Mouse (Mus musculus) intestine, embryonic 16.5 days (tissue): ENCODE results near the gene Aox2. TPM values are rescaled to one million over a fixed set of nuclear protein-coding genes. Genes with fewer than 3 reads are reported as not detected.

Experiments used
- ATAC-seq: fragments of 200-750 bp; cut with Nextera tagmentation; 2 replicates; pipeline ENCODE4 v1.8.0; 2017; ENCODE audit warnings: moderate TSS enrichment, moderate library complexity
- H3K27ac ChIP-seq: fragments of 300-500 bp; sonication (generic); 2 replicates; pipeline ENCODE4 v1.5.1; 2014; ENCODE audit warnings: mild to moderate bottlenecking, low read length
- H3K27me3 ChIP-seq: fragments of 300-500 bp; sonication (generic); replicated peaks from 2 replicates; pipeline ENCODE4 v1.6.1; 2014; ENCODE audit warnings: low read length, control low read depth, mixed read lengths; ENCODE audit not compliant: control insufficient read depth, insufficient read depth
- H3K36me3 ChIP-seq: fragments of 300-500 bp; sonication (generic); 2 replicates; pipeline ENCODE4 v1.6.1; 2014; ENCODE audit warnings: low read length, control low read depth; ENCODE audit not compliant: control insufficient read depth, insufficient read depth
- H3K4me1 ChIP-seq: fragments of 300-500 bp; sonication (generic); 2 replicates; pipeline ENCODE4 v1.6.1; 2014; ENCODE audit warnings: low read length, control low read depth, mixed read lengths; ENCODE audit not compliant: control insufficient read depth, insufficient read depth
- H3K4me2 ChIP-seq: fragments of 300-500 bp; sonication (generic); 2 replicates; pipeline ENCODE4 v1.6.1; 2014; ENCODE audit warnings: low read depth, low read length, control low read depth
- H3K4me3 ChIP-seq: fragments of 300-500 bp; sonication (generic); 2 replicates; pipeline ENCODE4 v1.5.1; 2014; ENCODE audit warnings: mild to moderate bottlenecking, low read length
- H3K9ac ChIP-seq: fragments of 300-500 bp; sonication (generic); 2 replicates; pipeline ENCODE4 v1.6.1; 2014; ENCODE audit warnings: low read depth, low read length
- H3K9me3 ChIP-seq: fragments of 300-500 bp; sonication (generic); 2 replicates; pipeline ENCODE4 v1.6.1; 2016; ENCODE audit warnings: low read length, control low read depth; ENCODE audit not compliant: control insufficient read depth
- WGBS: fragments of 180-500 bp; shearing (Covaris S2); extraction: QIAGEN DNeasy Blood & Tissue Kit; methylation state at CpG from one replicate; pipeline ENCODE4 v1.1.7; 2014; 5-methylcytosine and 5-hydroxymethylcytosine counted together
- polyA plus RNA-seq: library from polyadenylated mRNA; unstranded; fragments of >200 nt; fragmentation: Nextera tagmentation; extraction: Ambion mirVana; gene quantifications from 2 replicates; pipeline ENCODE4 v1.2.1, GENCODE M21; 2015

The Aox2 gene
- polyA plus RNA-seq, 1 experiment from 2014 or later, result 0.02 TPM

DNA sequence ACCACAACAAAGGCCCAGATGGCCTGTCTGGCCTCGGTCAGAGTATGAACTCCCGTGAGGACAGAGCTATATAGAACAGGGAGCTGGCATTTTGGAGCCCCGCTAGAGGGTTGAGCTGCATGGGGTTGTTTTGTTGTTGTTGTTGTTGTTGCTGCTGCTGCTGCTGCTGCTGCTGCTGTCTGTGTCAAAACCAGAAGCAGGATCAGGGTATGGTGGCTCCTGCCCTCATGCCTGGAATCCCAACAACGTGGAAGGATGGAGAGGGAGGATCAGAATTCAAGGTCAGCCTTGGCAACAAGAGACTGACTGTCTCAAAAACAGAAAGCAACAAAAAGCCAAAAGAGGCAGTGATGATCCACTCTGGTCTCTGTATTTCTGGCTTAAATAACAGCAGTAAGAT is 18.7 kb downstream of the Aox2 start:
- no peak overlapping the region for H3K4me3 ChIP-seq
- WGBS, result 65% methylated on average over 4 of the region's 4 CpGs
- H3K9me3 ChIP-seq, result no peaks in the 10 kb centered on the region
- H3K9ac ChIP-seq, result no peak overlapping the region
- H3K27me3 ChIP-seq, result no peaks in the 10 kb centered on the region
- no peaks in the 10 kb centered on the region for H3K36me3 ChIP-seq
- no peaks in the 10 kb centered on the region for H3K4me1 ChIP-seq
- ATAC-seq, result no peak
- no peak overlapping the region for H3K27ac ChIP-seq
- H3K4me2 ChIP-seq, result no peak overlapping the region

DNA sequence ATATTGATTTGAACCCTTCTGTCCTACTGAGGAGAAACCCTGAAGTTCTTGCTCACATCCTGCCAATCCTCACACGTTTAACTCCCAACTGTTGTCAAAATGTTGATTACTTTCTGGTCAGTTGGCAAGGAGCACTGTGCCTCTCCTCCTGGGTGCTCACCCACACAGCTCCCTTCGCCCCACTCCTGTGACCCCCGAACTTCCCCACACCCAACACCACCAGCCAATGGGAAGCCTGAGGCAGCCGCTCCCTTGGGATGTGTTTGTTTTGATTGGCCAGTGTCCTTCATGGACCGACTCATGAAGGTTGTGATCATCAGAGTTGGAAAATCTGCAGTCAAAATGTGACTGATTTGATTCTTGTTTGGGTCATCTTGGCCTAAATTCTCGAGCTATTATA is 20.2 kb downstream of the Aox2 start:
- no peak overlapping the region for H3K4me3 ChIP-seq
- no peak for ATAC-seq
- no peak overlapping the region for H3K27ac ChIP-seq
- no peaks in the 10 kb centered on the region for H3K9me3 ChIP-seq
- no peak overlapping the region for H3K9ac ChIP-seq
- 75% methylated on average over 6 of the region's 6 CpGs for WGBS
- H3K4me2 ChIP-seq, result no peak overlapping the region
- H3K36me3 ChIP-seq, result no peaks in the 10 kb centered on the region
- H3K4me1 ChIP-seq, result no peaks in the 10 kb centered on the region
- no peaks in the 10 kb centered on the region for H3K27me3 ChIP-seq

DNA sequence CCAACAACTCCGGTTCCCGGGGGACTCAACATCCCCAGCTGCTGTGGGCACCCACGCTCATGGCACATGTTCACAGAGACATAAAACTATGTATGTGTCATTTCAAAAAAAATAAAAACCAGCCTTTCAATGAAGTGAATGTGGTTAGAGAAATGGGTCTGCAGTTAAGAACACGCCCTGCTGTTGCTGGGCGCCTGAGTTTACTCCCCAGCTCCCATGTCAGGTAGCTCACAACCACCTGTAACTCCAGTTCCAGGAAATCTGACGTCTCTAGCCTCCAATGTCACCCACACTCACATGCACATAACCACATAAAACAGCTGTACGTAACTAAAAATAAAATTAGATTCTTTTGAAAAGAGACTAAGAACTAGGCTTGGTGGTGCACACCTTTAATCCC is 22.9 kb downstream of the Aox2 start:
- no peak for ATAC-seq
- Histone ChIP-seq H3K9me3 (no peaks in the 10 kb centered on the region), H3K4me3 (no peak overlapping the region), H3K27me3 (no peaks in the 10 kb centered on the region), H3K4me2 (no peak overlapping the region), H3K4me1 (peaks cover 15% of the 10 kb centered on the region), H3K9ac (no peak overlapping the region), H3K27ac (no peak overlapping the region), H3K36me3 (no peaks in the 10 kb centered on the region)
- 88% methylated on average over 7 of the region's 7 CpGs for WGBS

DNA sequence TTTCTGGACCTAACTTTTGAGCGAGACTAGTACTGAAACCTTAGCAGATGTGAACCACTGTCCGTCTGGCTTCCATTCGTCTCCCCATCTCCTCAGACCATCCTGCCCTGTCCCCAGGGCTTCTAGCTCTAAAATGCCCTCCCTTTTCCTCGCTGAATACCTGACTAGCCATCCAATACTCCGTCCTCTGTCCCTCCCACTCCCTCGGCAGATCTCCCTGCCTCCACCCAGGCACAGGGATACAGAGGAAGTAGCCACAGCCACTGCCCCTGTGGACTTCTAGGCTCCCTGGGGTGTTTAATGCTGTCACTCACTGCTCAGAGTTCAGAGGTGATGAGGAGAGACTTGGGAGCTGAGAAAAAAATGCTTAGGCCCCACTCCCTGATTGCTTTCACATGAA is 23.9 kb downstream of the Aox2 start:
- Histone ChIP-seq H3K36me3 (no peaks in the 10 kb centered on the region), H3K9ac (no peak overlapping the region), H3K27me3 (no peaks in the 10 kb centered on the region), H3K27ac (no peak overlapping the region), H3K4me3 (no peak overlapping the region), H3K4me2 (no peak overlapping the region), H3K4me1 (peaks cover 15% of the 10 kb centered on the region), H3K9me3 (no peaks in the 10 kb centered on the region)
- no peak for ATAC-seq
- 83% methylated on average over 6 of the region's 6 CpGs for WGBS

DNA sequence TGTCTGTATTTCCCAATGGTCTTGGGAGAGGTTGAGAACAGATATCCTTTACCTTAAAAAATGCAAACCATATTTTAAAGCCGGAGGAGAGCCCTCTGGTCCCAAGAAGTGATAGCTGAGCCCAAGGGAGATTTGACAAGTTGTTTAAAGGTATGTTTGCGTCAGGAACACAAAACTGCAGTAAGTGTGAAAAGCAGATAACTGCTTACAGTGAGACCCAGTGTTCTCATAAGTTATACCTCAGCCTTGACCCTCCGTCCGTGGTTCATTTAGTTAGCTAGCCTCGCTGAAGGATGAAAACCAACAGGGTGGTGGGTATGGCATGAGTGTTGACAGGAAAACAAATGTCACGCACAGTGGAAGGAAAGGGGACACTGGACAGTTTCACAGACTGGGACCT is 24.9 kb downstream of the Aox2 start:
- 88% methylated on average over 6 of the region's 6 CpGs for WGBS

DNA sequence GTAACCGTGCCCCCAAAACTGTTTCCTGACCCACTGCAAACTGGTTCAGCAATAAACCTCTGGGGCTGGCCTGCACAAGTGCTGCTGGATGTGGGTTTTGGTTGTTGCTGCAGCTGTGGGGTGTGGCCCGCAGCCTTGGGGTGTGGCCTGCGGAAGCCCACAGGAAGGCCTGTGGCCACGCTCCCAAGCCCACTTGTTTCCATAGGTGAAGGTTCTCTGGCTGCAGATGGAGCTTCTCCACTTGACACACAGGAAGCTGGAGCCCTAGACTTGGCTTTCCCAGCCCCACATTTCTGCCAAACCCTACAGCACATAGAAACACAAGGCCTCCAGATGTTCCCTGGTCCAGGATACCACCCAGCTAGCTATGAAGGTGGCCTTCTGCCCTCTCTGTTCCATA is 25.6 kb downstream of the Aox2 start:
- H3K9ac ChIP-seq, result no peak overlapping the region
- H3K4me3 ChIP-seq, result no peak overlapping the region
- no peak overlapping the region for H3K4me2 ChIP-seq
- peaks cover 15% of the 10 kb centered on the region for H3K4me1 ChIP-seq
- peak overlapping the region; percentile 57; the same call in 1 of the 2 replicates for H3K27ac ChIP-seq
- ATAC-seq, result peak; percentile 73
- no peaks in the 10 kb centered on the region for H3K9me3 ChIP-seq
- 55% methylated on average over 4 of the region's 4 CpGs for WGBS
- no peaks in the 10 kb centered on the region for H3K36me3 ChIP-seq
- no peaks in the 10 kb centered on the region for H3K27me3 ChIP-seq

More for the DNA sequence above, 24.9 kb downstream of the Aox2 start:
- no peak overlapping the region for H3K9ac ChIP-seq
- H3K27ac ChIP-seq, result no peak overlapping the region
- no peaks in the 10 kb centered on the region for H3K27me3 ChIP-seq
- no peak overlapping the region for H3K4me2 ChIP-seq
- H3K9me3 ChIP-seq, result no peaks in the 10 kb centered on the region
- H3K4me3 ChIP-seq, result no peak overlapping the region
- no peak for ATAC-seq
- peaks cover 15% of the 10 kb centered on the region for H3K4me1 ChIP-seq
- H3K36me3 ChIP-seq, result no peaks in the 10 kb centered on the region

DNA sequence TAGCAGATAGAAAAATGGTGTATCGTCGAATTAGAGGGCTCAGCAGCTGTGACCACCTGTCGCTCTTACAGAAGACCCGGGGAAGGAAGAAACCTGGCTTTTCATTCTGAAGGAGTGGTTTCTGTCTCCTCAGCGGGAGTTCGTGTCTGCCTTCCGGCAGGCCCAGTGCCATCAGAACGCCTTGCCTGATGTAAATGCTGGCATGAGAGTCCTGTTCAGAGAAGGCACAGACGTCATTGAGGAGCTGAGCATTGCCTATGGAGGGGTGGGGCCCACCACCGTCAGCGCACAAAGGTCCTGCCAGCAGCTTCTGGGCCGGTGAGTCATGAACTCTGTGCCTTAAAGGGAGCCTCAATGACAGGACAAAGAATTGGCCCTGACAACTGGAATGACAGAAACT is 26.2 kb downstream of the Aox2 start:
- WGBS, result 41% methylated on average over 12 of the region's 12 CpGs
- H3K9ac ChIP-seq, result no peak overlapping the region
- no peak overlapping the region for H3K4me3 ChIP-seq
- no peak overlapping the region for H3K4me2 ChIP-seq
- peak; percentile 81 for ATAC-seq
- peak overlapping the region; percentile 57 for H3K27ac ChIP-seq
- H3K9me3 ChIP-seq, result no peaks in the 10 kb centered on the region
- no peaks in the 10 kb centered on the region for H3K36me3 ChIP-seq
- peaks cover 15% of the 10 kb centered on the region for H3K4me1 ChIP-seq
- H3K27me3 ChIP-seq, result no peaks in the 10 kb centered on the region

DNA sequence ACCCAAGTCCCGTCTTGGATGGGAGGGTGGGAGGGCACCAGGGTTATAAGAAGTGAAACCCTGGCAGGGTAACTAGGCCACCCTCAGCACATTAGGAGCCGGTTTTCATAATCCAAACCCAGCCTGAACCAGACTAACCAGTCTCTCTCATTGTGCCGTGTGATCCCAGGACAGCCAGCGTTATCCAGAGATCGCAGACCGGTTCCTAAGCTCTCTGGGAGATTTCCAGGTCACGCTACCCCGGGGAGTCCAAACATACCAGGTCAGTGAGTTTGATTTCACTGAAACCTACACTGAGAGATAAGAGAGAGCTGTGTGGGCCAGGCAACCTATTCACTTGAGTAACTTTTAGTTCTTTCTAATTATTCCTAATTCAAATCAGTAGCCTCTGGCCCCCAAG is 29.1 kb downstream of the Aox2 start:
- H3K27ac ChIP-seq, result no peak overlapping the region
- 66% methylated on average over 8 of the region's 8 CpGs for WGBS

DNA sequence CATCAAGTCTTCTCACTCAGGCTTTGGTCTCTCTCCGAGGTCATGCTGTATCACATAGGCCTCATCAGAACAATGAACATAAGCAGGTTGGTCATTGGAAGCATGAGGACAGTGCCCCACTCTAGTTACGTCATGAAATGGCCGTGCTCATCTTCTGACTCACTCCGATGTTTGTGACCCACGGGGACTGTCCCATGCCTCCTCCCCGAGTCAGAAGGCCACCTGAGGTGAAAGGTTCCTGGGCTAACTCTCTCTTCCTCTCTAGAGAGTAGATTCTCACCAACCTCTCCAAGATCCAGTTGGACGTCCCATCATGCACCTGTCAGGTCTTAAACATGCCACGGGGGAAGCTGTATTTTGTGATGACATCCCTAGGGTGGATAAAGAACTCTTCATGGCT is 30.5 kb downstream of the Aox2 start:
- Histone ChIP-seq H3K4me1 (peaks cover 13% of the 10 kb centered on the region), H3K4me2 (no peak overlapping the region), H3K27ac (no peak overlapping the region), H3K9me3 (no peaks in the 10 kb centered on the region), H3K9ac (no peak overlapping the region), H3K27me3 (no peaks in the 10 kb centered on the region), H3K36me3 (no peaks in the 10 kb centered on the region), H3K4me3 (no peak overlapping the region)
- ATAC-seq, result no peak
- WGBS, result 90% methylated on average over 8 of the region's 8 CpGs

More for the DNA sequence above, 29.1 kb downstream of the Aox2 start:
- peaks cover 15% of the 10 kb centered on the region for H3K4me1 ChIP-seq
- H3K9me3 ChIP-seq, result no peaks in the 10 kb centered on the region
- ATAC-seq, result no peak
- H3K4me2 ChIP-seq, result no peak overlapping the region
- no peak overlapping the region for H3K4me3 ChIP-seq
- no peaks in the 10 kb centered on the region for H3K27me3 ChIP-seq
- H3K9ac ChIP-seq, result no peak overlapping the region
- H3K36me3 ChIP-seq, result no peaks in the 10 kb centered on the region

DNA sequence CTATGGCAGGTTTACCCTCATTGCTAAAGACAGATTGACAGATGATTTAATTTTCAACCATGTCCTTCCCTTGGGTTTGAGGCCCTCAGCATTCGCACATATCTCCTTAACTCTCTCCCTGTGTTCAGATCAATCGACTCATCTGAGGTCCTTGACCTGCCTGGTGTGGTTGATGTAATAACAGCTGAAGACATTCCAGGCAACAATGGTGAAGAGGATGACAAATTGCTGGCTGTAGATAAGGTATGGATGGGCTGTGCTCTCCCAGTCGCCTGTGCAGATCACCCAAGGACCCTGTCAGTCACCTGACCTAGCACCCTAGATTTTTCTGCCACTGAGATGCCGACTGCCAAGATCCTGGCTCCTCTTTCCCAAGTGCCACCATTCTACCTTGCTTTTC is 31.7 kb downstream of the Aox2 start:
- H3K27ac ChIP-seq, result no peak overlapping the region
- no peaks in the 10 kb centered on the region for H3K27me3 ChIP-seq
- no peak overlapping the region for H3K4me3 ChIP-seq
- H3K9me3 ChIP-seq, result no peaks in the 10 kb centered on the region
- no peak for ATAC-seq
- H3K4me1 ChIP-seq, result 0 out of 2 replicates have a peak, but pooled peaks cover under 1% of the 10 kb centered on the region
- H3K36me3 ChIP-seq, result no peaks in the 10 kb centered on the region
- WGBS, result 59% methylated on average over 4 of the region's 4 CpGs
- H3K4me2 ChIP-seq, result no peak overlapping the region
- no peak overlapping the region for H3K9ac ChIP-seq
